Mouse (Mus musculus) hematopoietic stem cell, adult 5-6 weeks (primary cell): ENCODE data around the gene Clasp2. TPM values are rescaled to one million over a fixed set of nuclear protein-coding genes. Genes with fewer than 3 reads are reported as not detected.

Source experiments
- ATAC-seq, 2 experiments: fragments of 125-278 bp in 1 of 2; replicated peaks in 1 of 2; 2 replicates each; pipeline ENCODE4 v1.8.0; 2016 to 2017; ENCODE audit warnings: inconsistent platforms in 2 of 2, mild to moderate bottlenecking in 2 of 2, moderate number of reproducible peaks in 2 of 2, low read depth in 1 of 2, moderate TSS enrichment in 1 of 2; ENCODE audit not compliant: low FRiP score in 2 of 2, poor library complexity in 2 of 2, severe bottlenecking in 2 of 2, insufficient read depth in 1 of 2, low TSS enrichment in 1 of 2
- total RNA-seq: library from RNA; stranded (forward); fragments of 172-1452, 232-1000 nt; gene quantifications from 2 replicates; pipeline ENCODE4 v1.2.3, GENCODE M21; 2017

Gene Clasp2
- total RNA-seq, 1 experiment from 2014 or later = 37.7 TPM

DNA sequence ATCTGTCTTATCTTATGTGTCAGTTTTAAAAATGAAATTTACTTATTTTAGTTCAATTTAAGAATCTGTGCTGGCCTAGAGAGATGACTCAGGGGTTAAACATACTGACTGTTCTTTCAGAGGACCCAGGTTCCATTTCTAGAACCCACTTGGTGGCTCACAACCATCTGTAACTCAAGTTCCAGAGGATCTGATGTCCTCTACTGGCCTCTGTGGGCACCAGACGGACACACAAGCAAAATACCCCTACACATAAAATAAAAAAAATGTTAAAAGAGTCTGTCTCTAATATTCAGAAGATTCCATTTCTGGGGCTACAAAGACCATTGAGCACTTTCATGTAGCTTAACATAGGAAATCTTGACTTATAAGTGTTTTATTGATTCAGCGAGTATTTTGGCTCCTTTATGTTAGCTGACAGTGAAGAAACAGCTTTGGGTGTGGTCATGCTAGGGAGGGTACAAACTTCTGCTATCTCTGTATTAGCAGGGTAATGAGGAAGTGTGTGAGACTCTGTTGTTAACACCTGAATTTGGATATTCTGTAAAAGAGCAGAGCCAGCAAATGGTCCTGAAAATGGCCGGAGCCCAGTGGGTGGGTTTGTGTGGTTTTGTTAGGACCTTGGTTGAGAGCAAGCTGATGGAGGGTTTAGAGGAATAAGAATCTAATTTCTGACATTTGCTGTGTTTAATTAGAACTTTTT lies 200.0 kb downstream of the Clasp2 start:
- ATAC-seq = peak; percentile 32 to 63; a peak in 1 of 4 replicates

DNA sequence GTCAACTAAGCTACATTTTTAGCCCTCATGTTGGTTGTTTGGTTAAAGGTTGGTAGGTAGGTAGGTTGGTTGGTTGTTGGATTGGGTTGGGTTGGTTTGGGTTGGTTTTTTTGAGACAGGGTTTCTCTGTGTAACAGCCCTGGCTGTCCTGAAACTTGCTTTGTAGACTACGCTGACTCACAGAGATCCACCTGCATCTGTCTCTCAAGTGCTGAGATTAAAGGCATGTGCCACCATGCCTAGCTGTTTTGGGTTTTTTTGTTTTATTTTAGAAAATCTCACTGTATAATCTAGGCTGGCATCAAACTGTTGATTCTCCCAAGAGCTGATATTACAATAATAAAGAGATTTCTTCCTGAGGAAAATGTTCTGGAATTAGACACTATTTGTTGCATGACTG lies 202.1 kb downstream of the Clasp2 start:
- ATAC-seq = no peak

DNA sequence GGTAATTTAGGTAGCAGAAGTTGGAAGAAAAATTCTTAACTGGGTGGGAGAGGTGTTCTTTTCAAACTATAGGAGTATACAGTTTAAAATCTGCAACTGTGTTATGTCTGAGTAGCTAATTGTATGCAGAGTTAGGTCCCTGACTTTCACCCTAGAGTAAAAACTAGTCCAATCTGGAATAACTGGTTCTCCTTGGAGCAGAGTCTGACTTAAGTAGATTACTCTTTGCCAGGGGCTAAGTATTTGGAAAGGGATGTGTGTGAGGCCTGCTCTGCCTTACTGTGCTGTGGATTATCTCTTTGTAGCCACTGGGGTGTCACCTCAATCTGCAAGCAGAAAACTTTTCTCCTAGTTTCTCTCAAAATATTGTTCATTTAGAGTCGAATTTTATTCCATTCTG lies 205.9 kb downstream of the Clasp2 start:
- ATAC-seq = no peak

DNA sequence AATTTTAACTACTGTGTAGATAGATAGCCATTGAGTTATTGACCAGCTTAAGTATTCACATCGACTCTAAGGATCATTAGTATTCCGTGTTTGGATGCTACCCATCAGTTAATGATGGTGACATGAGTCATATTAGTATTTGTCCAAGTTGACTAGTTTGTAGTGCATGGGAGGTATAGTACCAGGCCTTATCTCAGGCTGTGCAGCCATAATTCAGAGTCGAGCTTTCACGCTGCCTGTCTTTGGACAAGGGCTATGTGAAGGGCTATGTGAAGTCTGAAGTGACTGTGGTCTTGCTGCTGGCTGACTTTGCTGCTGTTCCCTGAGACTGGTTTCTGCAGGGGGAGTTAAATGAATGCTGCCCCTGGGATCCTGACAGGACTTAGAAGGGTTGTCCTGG lies 216.5 kb downstream of the Clasp2 start:
- ATAC-seq = no peak

DNA sequence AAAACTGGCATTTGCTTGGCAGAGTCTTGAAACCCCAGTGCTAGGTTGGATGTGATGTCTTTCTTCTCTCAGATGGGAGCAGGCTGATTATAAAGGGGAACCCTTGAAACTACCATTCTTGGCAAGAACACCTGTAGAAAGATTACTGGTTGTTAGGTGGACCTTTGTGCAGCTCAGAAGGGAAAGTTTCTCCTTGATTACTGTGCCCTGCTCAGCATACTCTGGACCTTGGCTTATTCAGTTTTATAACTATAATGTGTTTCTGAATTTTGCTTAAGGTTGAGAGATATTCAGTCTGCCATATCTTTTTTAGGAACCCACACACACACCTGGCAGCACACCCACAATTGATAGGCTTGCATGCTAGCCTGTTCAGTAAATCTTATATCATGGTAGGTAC lies 222.4 kb downstream of the Clasp2 start:
- ATAC-seq = no peak

DNA sequence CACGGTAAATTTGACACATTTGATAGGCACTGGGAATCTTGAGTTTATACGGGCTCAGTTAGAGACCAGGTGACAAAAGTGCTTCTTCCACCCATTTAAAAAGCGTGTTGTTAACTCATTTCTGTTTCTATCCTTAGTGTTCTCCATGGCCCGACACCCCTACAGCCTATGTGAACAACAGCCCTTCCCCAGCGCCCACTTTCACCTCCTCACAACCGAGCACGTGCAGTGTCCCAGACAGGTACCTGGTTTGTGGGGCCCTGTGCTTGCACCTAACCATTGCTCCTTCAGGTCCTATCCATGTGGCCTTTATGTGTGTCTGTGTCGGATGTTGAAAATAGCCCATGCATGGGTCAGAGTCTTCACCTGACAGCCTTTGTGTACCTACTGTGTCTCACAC lies 223.1 kb downstream of the Clasp2 start:
- ATAC-seq = no peak

DNA sequence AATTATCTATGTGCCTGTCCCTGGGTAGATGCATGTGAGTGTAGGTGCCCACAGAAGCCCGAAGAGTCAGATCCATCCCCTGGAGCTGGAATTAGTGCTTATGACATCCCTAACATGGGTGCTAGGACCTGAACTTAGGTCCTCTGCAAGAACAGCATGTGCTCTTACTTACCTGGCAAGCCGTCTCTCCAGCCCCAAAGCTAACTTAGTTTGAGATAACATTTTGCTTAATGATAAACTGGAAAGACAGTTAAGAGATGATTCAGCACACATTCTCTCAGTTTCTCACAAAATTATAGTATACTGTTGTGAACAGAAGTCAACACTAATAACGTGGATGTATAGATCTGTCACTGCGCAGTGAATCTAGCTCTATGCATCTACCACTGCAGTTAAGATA lies 225.6 kb downstream of the Clasp2 start:
- ATAC-seq = no peak

DNA sequence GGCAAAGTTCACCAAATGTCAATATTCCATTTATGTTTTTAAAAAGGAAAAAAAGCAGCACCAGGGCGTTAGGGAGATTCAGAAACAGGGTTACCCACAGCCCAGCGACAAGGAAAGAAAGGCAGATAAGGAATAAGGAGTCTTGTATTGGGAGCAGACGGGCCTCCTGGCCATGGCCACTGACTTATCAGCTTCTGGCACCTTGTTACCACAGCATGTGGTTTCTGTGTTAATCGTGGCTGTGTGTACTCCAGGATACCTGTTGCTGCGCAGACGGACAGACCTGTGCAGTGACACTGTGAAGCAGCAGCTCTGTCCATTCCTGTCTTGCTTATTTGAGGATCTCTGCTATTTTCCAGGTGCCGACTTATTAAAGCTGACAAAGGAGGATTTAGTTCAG lies 227.7 kb downstream of the Clasp2 start:
- ATAC-seq = peak; percentile 65 to 67; a peak in 3 of 4 replicates

Other genes with a start within 250 kb of the Clasp2 start
- gene Pdcd6ip, start 33.2 kb upstream of the Clasp2 start, total RNA-seq = 45.4 and 132 TPM in 2 replicates
- gene Ubp1, start 189.5 kb downstream of the Clasp2 start, total RNA-seq = 75.9 and 79.3 TPM in 2 replicates